Mouse (Mus musculus): Measurements from ENCODE around the gene Trnt1. TPM values are rescaled to one million over a fixed set of nuclear protein-coding genes. Genes with fewer than 3 reads are reported as not detected.

Trnt1 gene
- 54.6 and 56.7 TPM in 2 replicates for polyA plus RNA-seq (2015; fragmentation: Nextera tagmentation; extraction: Ambion mirVana)

GRCm38 (mm10) chr6:106768640-106769289 is at the start of gene Trnt1:
Gene Trnt1, plus strand, starts transcription at chr6:106769120.
- peak within 1 kb of the TSS; percentile 71 for H3K4me3 ChIP-seq
- H3K9me3 ChIP-seq, result no peaks in the 10 kb centered on the region
- H3K9ac ChIP-seq, result peak within 1 kb of the TSS; percentile 61
- peaks cover 17% of the 10 kb centered on the region; the same call in 1 of the 2 replicates for H3K36me3 ChIP-seq
- peak within 1 kb of the TSS; percentile 16; the same call in 1 of the 2 replicates for H3K27ac ChIP-seq
- WGBS, result 8% methylated on average over 35 of the region's 35 CpGs
- ATAC-seq (ENCODE audit: borderline replicate concordance, extremely low read depth, low FRiP score, low TSS enrichment), result peak; percentile 100
- peak within 1 kb of the TSS; percentile 83 for H3K4me2 ChIP-seq
- peaks cover 8% of the 10 kb centered on the region for H3K4me1 ChIP-seq
- H3K27me3 ChIP-seq, result no peaks in the 10 kb centered on the region

- no peaks in the 10 kb centered on the region for H3K4me1 ChIP-seq
- H3K4me3 ChIP-seq, result no peak overlapping the region
- WGBS, result 74% methylated on average over 4 of the region's 4 CpGs
- no peaks in the 10 kb centered on the region for H3K36me3 ChIP-seq
- no peak overlapping the region for H3K4me2 ChIP-seq
- H3K27me3 ChIP-seq, result no peaks in the 10 kb centered on the region
- H3K9ac ChIP-seq, result no peak overlapping the region
- no peak for ATAC-seq (ENCODE audit: borderline replicate concordance, extremely low read depth, low FRiP score, low TSS enrichment)
- no peak overlapping the region for H3K27ac ChIP-seq
- H3K9me3 ChIP-seq, result no peaks in the 10 kb centered on the region
Measured at GRCm38 (mm10) chr6:106725642-106726041, 43.3 kb upstream of the Trnt1 start.

- Histone ChIP-seq H3K9me3 (no peaks in the 10 kb centered on the region), H3K4me3 (no peak overlapping the region), H3K4me2 (no peak overlapping the region), H3K9ac (no peak overlapping the region), H3K4me1 (no peaks in the 10 kb centered on the region), H3K27me3 (no peaks in the 10 kb centered on the region), H3K36me3 (no peaks in the 10 kb centered on the region), H3K27ac (no peak overlapping the region)
- no peak for ATAC-seq (ENCODE audit: borderline replicate concordance, extremely low read depth, low FRiP score, low TSS enrichment)
- 65% methylated on average over 6 of the region's 6 CpGs for WGBS
Measured at GRCm38 (mm10) chr6:106726078-106726477, 42.8 kb upstream of the Trnt1 start.

- H3K9ac ChIP-seq, result no peak overlapping the region
- WGBS, result 62% methylated on average over 1 of the region's 1 CpGs
- H3K36me3 ChIP-seq, result no peaks in the 10 kb centered on the region
- H3K4me1 ChIP-seq, result no peaks in the 10 kb centered on the region
- H3K27ac ChIP-seq, result no peak overlapping the region
- no peak overlapping the region for H3K4me3 ChIP-seq
- no peaks in the 10 kb centered on the region for H3K9me3 ChIP-seq
- ATAC-seq (ENCODE audit: borderline replicate concordance, extremely low read depth, low FRiP score, low TSS enrichment), result no peak
- no peak overlapping the region for H3K4me2 ChIP-seq
- H3K27me3 ChIP-seq, result no peaks in the 10 kb centered on the region
Measured at GRCm38 (mm10) chr6:106727703-106728102, 41.2 kb upstream of the Trnt1 start.

GRCm38 (mm10) chr6:106729682-106730314 is 39.1 kb upstream of the Trnt1 start:
- H3K4me3 ChIP-seq, result no peak overlapping the region
- H3K4me1 ChIP-seq, result no peaks in the 10 kb centered on the region
- no peak overlapping the region for H3K27ac ChIP-seq
- no peaks in the 10 kb centered on the region for H3K27me3 ChIP-seq
- H3K9me3 ChIP-seq, result no peaks in the 10 kb centered on the region
- WGBS, result 69% methylated on average over 4 of the region's 4 CpGs
- H3K36me3 ChIP-seq, result no peaks in the 10 kb centered on the region
- H3K4me2 ChIP-seq, result no peak overlapping the region
- no peak overlapping the region for H3K9ac ChIP-seq
- ATAC-seq (ENCODE audit: borderline replicate concordance, extremely low read depth, low FRiP score, low TSS enrichment), result no peak

- H3K4me3 ChIP-seq, result no peak overlapping the region
- no peaks in the 10 kb centered on the region for H3K36me3 ChIP-seq
- 77% methylated on average over 4 of the region's 4 CpGs for WGBS
- H3K9ac ChIP-seq, result no peak overlapping the region
- no peak overlapping the region for H3K27ac ChIP-seq
- no peaks in the 10 kb centered on the region for H3K4me1 ChIP-seq
- no peaks in the 10 kb centered on the region for H3K27me3 ChIP-seq
- H3K4me2 ChIP-seq, result no peak overlapping the region
- no peak for ATAC-seq (ENCODE audit: borderline replicate concordance, extremely low read depth, low FRiP score, low TSS enrichment)
- H3K9me3 ChIP-seq, result no peaks in the 10 kb centered on the region
Measured at GRCm38 (mm10) chr6:106732563-106732962, 36.4 kb upstream of the Trnt1 start.

- Histone ChIP-seq H3K27me3 (no peaks in the 10 kb centered on the region), H3K4me2 (no peak overlapping the region), H3K9ac (no peak overlapping the region), H3K36me3 (no peaks in the 10 kb centered on the region), H3K9me3 (no peaks in the 10 kb centered on the region), H3K27ac (no peak overlapping the region), H3K4me1 (no peaks in the 10 kb centered on the region), H3K4me3 (no peak overlapping the region)
- no peak for ATAC-seq (ENCODE audit: borderline replicate concordance, extremely low read depth, low FRiP score, low TSS enrichment)
- 70% methylated on average over 3 of the region's 3 CpGs for WGBS
Measured at GRCm38 (mm10) chr6:106738229-106738628, 30.7 kb upstream of the Trnt1 start.

- no peaks in the 10 kb centered on the region for H3K27me3 ChIP-seq
- no peak overlapping the region for H3K4me2 ChIP-seq
- no peaks in the 10 kb centered on the region for H3K4me1 ChIP-seq
- H3K36me3 ChIP-seq, result no peaks in the 10 kb centered on the region
- no peak for ATAC-seq (ENCODE audit: borderline replicate concordance, extremely low read depth, low FRiP score, low TSS enrichment)
- H3K27ac ChIP-seq, result no peak overlapping the region
- H3K9ac ChIP-seq, result no peak overlapping the region
- no peak overlapping the region for H3K4me3 ChIP-seq
- 74% methylated on average over 1 of the region's 1 CpGs for WGBS
- no peaks in the 10 kb centered on the region for H3K9me3 ChIP-seq
Measured at GRCm38 (mm10) chr6:106740244-106740825, 28.6 kb upstream of the Trnt1 start.

- no peak overlapping the region for H3K27ac ChIP-seq
- H3K4me2 ChIP-seq, result no peak overlapping the region
- no peak for ATAC-seq (ENCODE audit: borderline replicate concordance, extremely low read depth, low FRiP score, low TSS enrichment)
- no peak overlapping the region for H3K9ac ChIP-seq
- no peaks in the 10 kb centered on the region for H3K4me1 ChIP-seq
- H3K9me3 ChIP-seq, result no peaks in the 10 kb centered on the region
- no peak overlapping the region for H3K4me3 ChIP-seq
- no peaks in the 10 kb centered on the region for H3K36me3 ChIP-seq
- H3K27me3 ChIP-seq, result no peaks in the 10 kb centered on the region
- WGBS, result 75% methylated on average over 7 of the region's 7 CpGs
Measured at GRCm38 (mm10) chr6:106743556-106744233, 25.2 kb upstream of the Trnt1 start.

- Histone ChIP-seq H3K9ac (no peak overlapping the region), H3K4me1 (no peaks in the 10 kb centered on the region), H3K9me3 (no peaks in the 10 kb centered on the region), H3K27ac (no peak overlapping the region), H3K36me3 (no peaks in the 10 kb centered on the region), H3K4me2 (no peak overlapping the region), H3K27me3 (no peaks in the 10 kb centered on the region), H3K4me3 (no peak overlapping the region)
- 49% methylated on average over 7 of the region's 7 CpGs for WGBS
- no peak for ATAC-seq (ENCODE audit: borderline replicate concordance, extremely low read depth, low FRiP score, low TSS enrichment)
Measured at GRCm38 (mm10) chr6:106745673-106746394, 23.1 kb upstream of the Trnt1 start.

- no peak overlapping the region for H3K4me2 ChIP-seq
- H3K4me1 ChIP-seq, result no peaks in the 10 kb centered on the region
- no peak for ATAC-seq (ENCODE audit: borderline replicate concordance, extremely low read depth, low FRiP score, low TSS enrichment)
- H3K27me3 ChIP-seq, result no peaks in the 10 kb centered on the region
- no peak overlapping the region for H3K27ac ChIP-seq
- no peak overlapping the region for H3K9ac ChIP-seq
- no peaks in the 10 kb centered on the region for H3K9me3 ChIP-seq
- WGBS, result 93% methylated on average over 5 of the region's 5 CpGs
- H3K4me3 ChIP-seq, result no peak overlapping the region
- H3K36me3 ChIP-seq, result no peaks in the 10 kb centered on the region
Measured at GRCm38 (mm10) chr6:106747251-106747650, 21.7 kb upstream of the Trnt1 start.

All from lung, embryonic 15.5 days (tissue).